Mouse (Mus musculus): ENCODE results near the gene Ndufs5. TPM values are rescaled to one million over a fixed set of nuclear protein-coding genes. Genes with fewer than 3 reads are reported as not detected.

The Ndufs5 gene
- total RNA-seq, 2 experiments from 2014 or later = 200 to 214 TPM

DNA sequence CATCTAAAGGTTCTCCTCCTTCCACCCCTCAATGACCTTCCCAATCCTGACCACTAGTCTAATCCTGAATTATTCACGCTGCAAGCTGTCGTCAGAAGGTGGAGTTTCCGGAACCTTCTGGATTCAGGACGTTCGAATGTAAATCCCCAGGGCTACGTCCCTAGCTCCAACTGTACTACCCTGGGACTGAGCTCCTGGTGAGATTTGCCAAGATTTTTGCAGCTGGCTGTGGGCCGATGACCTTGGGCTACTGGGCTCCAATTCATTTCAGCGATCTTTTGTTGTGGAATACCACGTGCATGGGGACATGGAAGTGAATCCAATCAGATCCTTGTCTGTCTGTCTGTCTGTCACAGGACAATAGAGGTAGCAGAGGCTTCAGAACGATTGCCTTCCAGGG, 27.7 kb downstream of the Ndufs5 start:
- DNase-seq (ENCODE audit: low spot score in 2 of 2) = no peak

DNA sequence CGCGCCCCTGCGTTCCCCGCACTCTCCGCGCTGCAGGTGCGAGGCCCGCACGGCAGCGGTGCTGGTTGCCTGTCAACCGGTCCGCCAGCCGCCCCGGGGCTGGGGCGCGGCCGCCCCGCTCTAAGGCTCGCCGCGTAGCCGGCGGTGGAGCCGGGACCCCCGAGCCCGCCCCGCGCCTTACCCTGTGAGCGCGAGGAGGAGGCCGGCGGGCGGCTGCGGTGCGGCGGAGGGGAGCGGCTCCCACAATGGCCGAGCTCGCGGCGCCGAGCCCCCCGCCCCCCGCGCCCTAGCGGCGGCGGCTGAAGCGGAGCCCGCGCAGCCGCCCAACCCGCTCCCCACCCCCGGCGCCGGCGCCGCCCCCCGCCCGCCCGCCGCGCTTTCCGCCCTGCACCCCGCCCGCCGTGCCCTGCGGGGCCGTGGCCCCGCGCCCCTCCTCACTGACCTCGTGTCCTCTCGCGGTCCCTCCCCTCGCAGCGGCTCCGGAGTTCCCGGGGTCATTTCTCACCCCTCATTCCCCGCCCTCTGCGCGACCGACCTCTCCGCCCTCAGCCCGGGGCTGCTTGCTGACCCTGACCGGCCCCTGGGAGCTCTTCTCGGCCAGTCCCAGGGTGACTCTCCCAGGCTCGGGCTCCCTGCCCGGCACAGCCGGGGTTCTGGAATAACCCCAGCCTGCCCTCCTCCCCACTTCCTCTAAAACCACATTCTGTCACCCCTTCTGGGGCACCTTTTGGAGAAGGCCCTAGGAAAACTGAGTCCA, 30.8 kb downstream of the Ndufs5 start:
- peak; percentile 33 to 50 for DNase-seq (ENCODE audit: low spot score in 2 of 2)

DNA sequence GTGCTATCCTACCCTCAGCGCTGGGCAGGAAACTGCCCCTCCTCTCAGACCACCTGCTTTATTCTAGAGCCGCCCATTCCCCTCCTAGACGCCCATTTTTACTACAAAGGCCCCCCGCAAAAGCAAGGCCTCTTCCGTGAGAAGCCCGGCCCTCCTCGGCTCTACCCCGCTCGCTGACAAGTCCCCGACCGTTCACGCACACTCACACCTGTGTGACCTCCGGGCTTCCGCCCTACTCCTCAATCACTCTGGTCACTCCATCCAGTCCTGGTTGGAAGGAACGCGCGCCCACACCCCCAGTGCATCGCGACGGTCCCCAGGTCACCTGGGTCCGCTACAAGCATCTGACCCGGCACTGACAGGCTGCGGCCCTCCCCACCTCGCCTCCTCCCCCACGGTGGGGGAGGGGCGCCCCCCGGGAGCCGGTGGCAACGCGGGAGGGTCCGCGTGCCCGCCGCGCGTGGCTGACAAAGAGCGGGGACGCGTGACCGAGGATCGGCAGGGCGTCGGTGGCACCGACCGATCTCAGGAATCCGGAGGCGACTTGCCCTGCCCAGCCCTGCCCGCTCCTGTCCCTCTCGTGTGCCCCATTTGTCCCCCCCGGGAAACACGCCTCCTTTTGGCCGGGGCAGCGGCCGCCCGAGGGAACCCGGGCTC, 31.5 kb downstream of the Ndufs5 start:
- peak; percentile 22 to 23 for DNase-seq (ENCODE audit: low spot score in 2 of 2)

DNA sequence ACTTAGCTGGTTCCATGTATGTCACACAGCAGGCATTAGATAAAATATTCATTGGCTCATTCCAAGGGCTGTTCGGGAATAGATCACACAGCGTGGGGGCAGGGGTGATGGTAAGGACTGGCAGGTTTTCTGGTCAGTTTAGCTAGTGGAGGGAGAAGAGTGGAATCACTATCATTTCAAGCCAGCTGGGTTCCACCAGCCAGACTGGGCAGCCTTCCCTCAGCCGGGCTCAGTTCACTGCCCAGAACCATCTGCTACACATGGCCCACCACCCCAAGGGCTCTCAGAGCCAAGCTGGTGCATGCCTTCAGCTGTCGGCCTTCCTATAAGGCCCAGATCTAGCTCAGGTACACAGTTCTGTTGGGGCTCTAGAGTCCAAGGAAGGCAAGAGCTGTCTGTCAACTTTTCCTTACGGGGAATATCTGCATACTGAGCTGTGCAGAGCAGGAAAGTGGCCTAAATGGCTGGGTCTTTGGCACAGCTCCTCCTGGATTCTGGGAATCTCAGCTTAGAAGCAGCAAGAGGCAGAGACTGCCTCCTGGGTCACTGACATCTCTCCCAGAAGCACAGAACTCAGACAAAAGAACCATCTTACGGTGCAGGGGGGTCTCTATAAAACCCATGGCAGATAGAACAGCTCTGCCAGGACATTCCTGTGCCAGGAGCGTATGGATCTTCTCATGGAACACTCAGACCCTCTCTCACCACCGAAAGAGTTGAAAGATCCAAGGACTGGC, 32.3 kb downstream of the Ndufs5 start:
- peak in 1 of 2 experiments; percentile 26 for DNase-seq (ENCODE audit: low spot score in 2 of 2)

DNA sequence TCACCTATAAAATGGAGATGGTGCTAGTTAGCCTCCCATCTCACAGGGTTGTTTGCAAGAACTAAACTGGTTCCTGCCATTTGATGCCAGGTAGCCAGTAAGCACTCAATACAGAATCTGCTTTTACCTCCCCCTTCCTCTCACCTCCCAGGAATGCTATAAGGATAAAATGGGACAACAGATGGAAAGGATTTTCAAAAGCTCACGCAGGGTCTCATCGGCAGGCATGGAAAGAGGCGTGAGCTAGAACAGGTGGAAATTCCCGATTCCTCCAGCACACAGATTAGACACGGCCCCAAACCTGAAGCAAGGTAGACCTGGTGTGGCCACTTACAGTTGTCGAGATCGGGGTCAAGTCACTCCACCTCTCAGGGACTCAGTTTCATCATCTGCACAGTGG, 33.0 kb downstream of the Ndufs5 start:
- DNase-seq (ENCODE audit: low spot score in 2 of 2) = no peak

DNA sequence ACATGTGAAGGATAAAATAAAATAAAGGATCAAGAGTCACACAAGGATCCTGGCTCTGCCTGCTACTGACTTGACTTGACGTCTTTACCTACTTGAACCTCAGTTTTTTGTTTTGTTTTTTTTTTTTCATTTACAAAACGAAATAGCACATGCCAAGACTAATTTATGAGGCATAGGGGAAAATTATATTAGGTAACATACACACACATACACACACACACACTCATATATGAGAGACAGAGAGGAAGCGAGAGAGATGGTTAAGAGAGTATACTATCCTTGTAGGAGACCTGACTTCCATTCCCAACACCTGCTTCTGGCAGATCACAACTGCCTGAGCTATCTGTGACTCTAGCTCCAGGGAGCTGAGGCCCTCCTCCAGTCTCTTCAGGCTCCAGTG, 33.7 kb downstream of the Ndufs5 start, which contains the start of gene Macf1:
Gene Macf1, minus strand, starts transcription at position 101 of the 400 bp plus-strand sequence.
- DNase-seq (ENCODE audit: low spot score in 2 of 2) = no peak

DNA sequence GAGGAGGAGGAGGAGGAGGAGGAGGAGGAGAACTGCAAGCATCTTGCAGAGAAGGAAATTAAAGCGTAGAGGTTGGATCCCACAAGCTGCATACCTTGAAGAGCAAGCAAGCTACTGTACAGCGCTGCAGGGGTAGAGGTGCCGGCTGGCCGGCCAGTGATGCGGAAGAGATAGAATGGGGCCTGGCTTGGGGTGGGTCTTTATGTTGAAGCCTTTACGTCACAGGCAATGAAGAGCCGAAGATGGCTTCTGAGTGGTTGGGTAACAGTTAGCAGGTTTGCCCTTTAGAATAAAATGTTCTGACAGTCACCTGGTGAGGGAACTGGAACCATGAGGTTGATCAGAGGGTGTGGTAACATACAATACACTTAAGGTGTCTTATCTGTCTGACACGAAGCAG, 35.7 kb downstream of the Ndufs5 start:
- DNase-seq (ENCODE audit: low spot score in 2 of 2) = no peak

DNA sequence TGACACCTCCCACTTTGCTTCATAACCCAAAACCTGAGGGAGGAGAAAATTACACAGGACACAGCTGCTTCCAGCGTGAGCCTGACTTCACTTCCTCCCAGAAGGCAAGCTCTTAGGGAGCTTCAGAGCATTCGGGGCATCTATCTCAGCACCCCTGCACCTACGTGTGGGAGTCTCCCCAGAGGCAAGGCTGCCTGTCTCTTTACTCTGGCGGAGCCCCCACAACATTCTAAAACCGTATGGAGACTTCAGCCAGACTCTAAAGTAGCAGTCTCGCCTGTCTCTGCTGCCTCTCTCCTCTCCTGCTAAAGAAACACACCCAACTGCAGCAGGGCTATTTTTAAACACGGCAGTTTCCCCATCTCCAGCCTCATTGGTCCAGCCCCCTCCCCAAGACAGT, 37.0 kb downstream of the Ndufs5 start:
- DNase-seq (ENCODE audit: low spot score in 2 of 2) = no peak

DNA sequence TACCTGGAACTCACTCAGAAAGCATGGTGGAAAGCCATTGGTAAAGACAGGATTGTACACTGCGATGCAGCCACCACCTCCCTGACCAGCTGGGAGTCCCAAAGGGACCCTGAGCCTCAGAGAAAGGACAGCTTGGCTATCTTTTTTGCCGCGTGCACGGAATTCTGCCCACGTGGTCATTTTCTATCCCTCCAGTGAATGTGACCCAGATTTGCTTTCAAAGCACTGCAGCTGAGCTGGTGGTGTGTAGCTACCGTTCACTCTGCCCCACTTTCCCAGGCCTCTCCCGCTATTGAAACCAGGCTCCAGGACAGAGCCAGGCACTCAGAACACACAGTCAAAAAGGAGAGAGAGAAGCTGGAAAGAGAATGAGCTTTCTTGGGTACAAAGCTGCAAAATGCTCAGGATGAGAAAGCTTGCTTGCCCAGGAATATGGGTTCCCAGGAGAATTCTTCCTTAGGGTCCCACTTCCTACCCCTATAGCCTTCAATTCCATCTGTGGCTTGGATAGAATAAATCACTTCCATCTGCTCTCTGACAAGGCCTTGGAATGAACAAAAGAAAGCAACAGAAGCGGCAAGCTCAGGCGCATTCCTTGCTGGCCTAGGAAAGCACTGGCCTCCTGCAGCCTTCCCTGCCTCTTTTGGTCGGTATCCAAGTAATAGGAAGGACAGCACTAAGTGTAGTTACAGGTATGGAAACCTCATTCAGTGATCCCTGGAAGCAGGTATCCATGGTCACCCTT, 40.8 kb downstream of the Ndufs5 start:
- DNase-seq (ENCODE audit: low spot score in 2 of 2) = no peak

DNA sequence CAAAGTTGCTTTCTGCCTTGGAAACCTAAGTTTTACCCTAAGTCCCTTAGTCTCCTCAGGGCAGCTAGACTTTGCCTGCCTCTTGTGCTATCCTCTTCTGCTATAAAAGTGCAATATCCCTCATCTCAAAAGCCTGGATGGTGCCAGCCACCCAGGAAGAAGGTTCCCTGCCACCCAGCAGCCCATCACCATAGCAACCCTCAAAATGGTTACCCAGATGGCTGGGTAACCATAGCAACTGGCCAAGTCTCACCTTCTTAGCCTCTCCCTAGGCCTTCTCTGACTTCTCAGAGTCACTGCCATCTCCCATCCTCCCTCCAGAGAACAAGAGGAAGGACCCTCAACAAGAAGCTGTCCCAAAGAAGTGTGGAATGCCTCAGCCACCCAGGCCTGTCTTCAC, 47.4 kb downstream of the Ndufs5 start:
- no peak for DNase-seq (ENCODE audit: low spot score in 2 of 2)

DNA sequence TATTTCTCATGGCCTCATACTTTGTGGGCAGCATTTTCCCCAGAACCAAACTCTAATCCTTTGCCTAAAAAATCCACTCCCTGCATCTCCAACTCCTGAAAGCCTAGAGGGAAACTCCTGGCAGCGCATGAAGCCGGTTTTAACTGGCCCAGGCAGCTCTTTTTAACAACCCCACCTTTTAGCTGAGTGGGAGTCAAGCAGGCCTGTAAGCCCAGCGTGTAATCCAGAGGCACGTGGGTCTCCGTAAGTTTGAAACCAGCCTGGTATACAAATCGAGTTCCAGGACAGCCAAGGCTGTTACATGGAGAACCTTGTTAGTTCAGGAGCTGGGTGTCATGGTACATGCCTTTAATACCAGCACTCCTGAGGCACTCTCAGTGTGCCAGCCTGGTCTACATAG, 48.3 kb downstream of the Ndufs5 start:
- no peak for DNase-seq (ENCODE audit: low spot score in 2 of 2)

DNA sequence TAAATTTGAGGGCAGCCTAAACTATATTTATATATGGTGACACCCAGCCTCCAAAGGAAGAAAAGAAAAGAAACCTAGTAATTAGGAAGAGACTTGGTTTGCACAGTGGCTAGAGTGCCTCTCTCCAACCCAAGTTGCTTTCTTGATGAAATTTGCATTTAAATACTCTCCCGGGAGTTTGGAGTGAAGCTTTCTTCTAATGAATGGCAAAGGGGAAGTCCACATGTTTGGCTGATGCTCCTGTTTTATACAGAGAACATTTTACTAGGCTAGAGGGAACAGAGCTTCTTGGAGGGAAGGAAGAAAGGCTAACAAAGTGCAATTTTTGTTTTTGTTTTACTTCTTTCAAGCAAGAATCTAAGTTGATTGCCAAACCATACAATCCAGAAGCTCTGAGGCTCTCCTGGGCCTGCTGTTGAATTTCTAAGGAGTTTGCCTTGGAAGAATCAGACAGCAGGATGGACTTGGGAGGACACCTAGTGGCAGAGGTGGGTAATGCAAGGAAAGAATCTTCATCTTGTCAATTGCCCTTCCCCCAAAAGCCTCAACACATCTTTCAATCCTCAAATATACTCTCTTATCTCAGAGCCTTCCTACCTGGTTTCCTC, 50.6 kb downstream of the Ndufs5 start:
- peak; percentile 49 to 80 for DNase-seq (ENCODE audit: low spot score in 2 of 2)

DNA sequence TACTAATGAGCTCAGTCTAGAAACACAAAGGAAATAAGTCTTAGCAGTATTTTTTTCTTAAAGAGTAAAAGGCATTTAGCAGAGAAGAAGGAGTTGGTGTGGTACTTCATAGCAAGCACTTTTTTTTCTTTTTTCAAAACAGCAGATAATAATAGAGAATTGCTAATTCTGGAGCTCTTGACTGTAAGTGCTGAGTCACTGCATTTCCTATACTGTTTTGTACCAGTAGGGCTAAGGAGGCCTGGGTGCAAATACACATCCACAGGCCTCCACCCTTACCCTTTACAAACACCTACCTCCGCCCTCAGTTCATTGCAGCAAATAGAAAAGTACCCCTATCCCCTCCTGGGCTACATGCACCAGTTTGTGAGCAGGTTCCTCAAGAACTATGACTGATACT, 51.5 kb downstream of the Ndufs5 start:
- DNase-seq (ENCODE audit: low spot score in 2 of 2) = no peak

DNA sequence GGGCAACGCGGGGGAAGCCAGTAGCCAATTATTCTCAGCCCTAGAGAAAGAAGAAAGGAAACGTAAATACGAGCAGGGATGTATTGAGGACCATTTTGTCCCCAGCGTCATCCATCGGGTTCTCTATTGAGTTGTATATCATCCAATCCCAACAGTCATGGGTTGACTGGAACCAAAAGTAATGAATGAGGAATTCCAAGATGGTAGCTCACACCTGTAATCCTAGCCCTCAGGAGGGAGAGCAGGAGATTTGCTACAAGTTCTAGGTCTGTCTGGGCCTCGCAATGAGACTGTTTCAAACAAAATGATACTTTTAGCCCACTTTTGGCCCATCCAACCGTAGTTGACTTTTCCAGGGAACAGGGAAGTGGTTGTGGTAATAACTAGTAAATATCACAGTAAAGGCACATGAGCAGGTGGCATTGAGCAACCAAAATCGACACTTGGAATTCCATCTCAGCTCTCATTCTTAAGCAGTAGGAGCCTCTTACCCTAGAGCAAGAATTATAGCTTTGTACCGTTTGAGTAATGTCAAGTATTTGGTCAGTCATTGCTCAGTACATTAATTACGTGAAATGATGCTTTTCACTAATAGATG, 52.2 kb downstream of the Ndufs5 start:
- no peak for DNase-seq (ENCODE audit: low spot score in 2 of 2)

DNA sequence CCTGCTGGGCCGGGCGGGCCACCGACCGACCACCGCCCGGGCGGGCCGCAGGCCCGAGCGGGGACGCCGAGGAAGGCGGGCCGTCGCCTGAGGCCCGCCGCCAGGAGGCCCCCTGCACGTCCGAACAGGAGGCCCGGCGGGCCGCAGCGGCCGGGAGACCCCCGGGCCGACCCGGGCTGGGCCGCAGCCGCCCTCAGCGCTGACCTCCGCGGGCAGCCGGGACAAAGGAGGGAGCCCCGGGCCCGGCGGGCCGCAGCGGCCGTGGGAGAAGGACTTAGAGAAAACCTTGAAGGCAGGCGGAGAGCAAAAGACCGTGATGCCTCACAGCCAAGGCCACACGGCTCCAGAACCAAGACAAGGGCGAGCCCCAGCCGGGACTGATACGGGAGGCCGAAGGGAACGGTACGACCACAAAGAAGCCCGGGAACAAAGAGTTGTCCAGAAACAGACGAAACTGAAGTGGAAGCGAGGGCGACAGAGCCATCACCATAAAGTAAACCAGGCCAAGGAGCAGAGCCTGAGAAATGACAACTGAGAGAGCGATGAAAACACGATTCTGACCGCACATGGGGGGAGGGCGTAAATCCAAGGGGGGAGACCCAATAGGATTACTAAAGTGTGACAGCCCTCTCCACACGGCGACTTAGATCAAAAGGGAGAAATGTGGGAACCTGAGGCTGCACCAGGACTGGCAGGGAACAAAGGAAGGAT, 52.9 kb downstream of the Ndufs5 start:
- DNase-seq (ENCODE audit: low spot score in 2 of 2) = peak; percentile 23 to 56

DNA sequence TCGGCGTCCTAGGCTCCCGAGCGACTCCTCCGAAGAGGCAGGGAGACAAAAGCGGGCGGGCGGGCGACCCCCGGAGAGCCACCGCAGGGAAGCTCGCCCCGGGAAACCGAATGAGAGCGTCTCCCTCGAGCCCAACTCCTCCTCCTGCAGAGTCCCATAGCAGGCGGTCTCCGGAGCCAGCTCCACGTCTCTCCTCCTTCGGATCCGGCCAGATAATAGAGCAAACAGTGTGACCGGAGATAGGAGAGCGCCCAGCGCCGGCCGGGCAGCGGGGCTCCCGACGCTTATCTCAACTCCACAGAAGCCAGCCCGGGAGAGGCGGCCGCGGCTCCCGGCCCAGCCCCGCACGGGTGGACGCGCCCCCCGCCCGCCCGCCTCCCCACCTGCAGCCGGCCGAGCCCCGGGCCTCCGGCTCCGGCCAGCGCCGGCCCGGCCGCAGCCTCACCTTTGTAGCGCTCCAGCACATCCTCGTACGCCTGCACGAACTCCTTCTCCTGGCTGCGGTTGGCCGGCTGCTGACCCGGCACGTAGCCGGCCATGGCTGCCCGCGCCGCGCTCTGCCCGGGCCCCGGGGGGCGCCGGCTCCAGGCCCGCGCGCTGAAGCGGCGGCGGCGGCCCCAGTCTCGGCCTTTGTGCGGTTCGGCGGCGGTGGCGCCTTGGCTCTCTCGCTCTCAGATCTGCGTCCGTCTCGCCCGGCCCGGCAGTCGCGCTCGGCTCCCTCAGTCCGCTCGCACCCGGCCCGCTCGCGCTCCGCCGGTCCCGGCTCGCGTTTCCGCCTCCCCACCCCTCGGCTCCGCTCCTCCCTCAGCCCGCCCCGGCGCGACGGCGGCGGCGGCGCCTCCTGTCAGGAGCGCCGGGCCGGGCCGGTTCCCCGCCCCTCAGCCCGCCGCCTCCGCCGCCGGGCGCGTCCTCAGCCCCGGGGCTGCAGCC, 53.7 kb downstream of the Ndufs5 start:
- peak; percentile 48 to 77 for DNase-seq (ENCODE audit: low spot score in 2 of 2)

DNA sequence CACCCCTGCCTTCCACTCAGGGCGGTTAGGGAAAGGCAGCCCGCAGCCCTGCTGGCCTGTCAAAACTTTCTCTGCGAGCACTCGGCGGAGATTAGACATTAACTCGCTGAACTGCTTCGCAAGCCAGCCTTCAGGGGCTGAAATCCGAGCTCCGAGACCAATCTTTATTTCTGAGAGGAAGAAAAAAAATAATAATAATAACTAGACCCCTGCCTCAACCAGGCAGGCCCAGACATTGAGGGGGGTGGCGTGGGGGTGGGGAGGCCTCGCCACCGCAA, 54.4 kb downstream of the Ndufs5 start:
- DNase-seq (ENCODE audit: low spot score in 2 of 2) = peak in 1 of 2 experiments; percentile 24

DNA sequence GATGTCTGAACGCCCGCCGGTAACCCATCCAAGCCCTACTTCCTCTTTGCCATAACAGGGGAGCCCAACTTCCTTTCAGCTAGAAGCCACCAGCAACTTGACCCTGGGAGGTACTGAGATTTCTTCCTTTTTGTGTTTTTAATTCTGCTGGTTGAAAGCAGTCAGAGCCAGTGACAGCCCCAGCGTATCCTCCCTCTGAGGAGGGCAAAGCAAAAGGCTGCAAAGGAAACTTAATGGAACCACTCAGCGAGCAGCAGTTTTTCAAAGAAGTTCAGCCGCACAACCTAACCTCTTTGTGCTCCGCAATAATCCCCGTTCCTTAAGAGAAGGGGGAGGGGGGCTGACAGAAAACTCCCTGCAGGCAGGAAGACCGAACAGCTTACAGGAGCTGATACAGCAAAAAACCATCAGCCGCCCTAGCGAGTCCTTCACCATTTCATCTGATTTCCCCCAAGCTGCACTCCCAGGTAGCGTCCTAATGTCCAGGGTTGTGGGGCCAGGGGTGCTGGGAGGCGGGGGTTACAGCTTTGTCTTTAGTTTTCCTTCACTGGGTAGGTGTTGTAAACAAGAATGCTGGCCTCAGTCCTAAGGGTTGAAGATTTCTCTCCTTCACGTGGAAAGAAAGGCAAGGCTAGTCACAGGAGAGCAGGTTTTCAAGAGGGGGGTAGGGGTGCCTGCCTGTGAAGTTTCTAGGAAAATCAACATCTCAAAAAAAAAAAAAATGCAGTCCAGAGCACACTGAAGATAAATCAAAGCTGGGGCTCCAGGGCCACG, 54.9 kb downstream of the Ndufs5 start:
- no peak for DNase-seq (ENCODE audit: low spot score in 2 of 2)
